Mouse (Mus musculus) ES-E14 (cell line): Measurements from ENCODE around the gene Fam19a3.

Source experiments
- HCFC1 ChIP-seq: IDR thresholded peaks from 2 replicates; pipeline ENCODE4 v1.6.1; 2012; ENCODE audit warnings: low read length, inconsistent platforms, borderline replicate concordance; ENCODE audit not compliant: insufficient read depth
- MAFK ChIP-seq: IDR thresholded peaks from 2 replicates; pipeline ENCODE4 v1.6.1; 2014; ENCODE audit warnings: mild to moderate bottlenecking, low read depth, low read length, inconsistent platforms; ENCODE audit not compliant: insufficient read depth
- ZC3H11A ChIP-seq: IDR thresholded peaks from 2 replicates; pipeline ENCODE4 v1.6.1; 2012; ENCODE audit warnings: low read depth, mild to moderate bottlenecking, inconsistent platforms, low read length, borderline replicate concordance
- ZNF384 ChIP-seq: IDR thresholded peaks from 2 replicates; pipeline ENCODE4 v1.6.1; 2012; ENCODE audit warnings: low read depth, low read length, inconsistent platforms

GRCm38 (mm10) chr3:104804312-104804711 is 22.7 kb upstream of the Fam19a3 start:
- TF ChIP-seq ZC3H11A (no peak), MAFK (no peak), ZNF384 (no peak), HCFC1 (no peak)
